ENCODE assay signal across 16 mouse cellular contexts in genomic region chrX:53583404-53583803, GRCm38 (mm10). TPM values are rescaled to one million over a fixed set of nuclear protein-coding genes. Genes with fewer than 3 reads are reported as not detected.
A peak's percentile ranks its signal among the peaks of the same experiment; 100 is the strongest.
DNase-seq lines count a peak whose midpoint lies in the region; ATAC-seq and TF ChIP-seq lines count a peak whose summit lies in the region.
"Not testable (repeated sequence)": the region's sequence is repeated elsewhere in the genome, so short reads cannot be mapped to it uniquely, and the experiment has no call there.
"Had no signal": no experiment of that assay in that cellular context is flagged by ENCODE, and none has a peak within 500 bp of the region (broad histone marks: within the 10 kb centered on the region; RNA-seq: fewer than 3 reads in every experiment).

No protein-coding gene starts in this region.

- not testable (repeated sequence) for H3K27ac ChIP-seq in hindbrain, embryonic 16.5 days (ENCODE audit: low read depth, low read length); kidney, adult 2 months (ENCODE audit: insufficient read depth, low read depth, low read length); kidney, embryonic 15.5 days; kidney, postnatal 0 days

- H3K27me3 ChIP-seq in Patski = peaks cover 13% of the 10 kb centered on the region
- H3K27me3 ChIP-seq in hindbrain, embryonic 16.5 days (replicated peaks; ENCODE audit: control insufficient read depth, insufficient read depth, low read length); kidney, adult 2 months (replicated peaks; ENCODE audit: control insufficient read depth, insufficient read depth, low read length); kidney, embryonic 15.5 days; kidney, postnatal 0 days (ENCODE audit: insufficient read depth, low read length): not testable (repeated sequence)

- not testable (repeated sequence) for TF ChIP-seq CTCF in Patski (IDR thresholded peaks at IDR 0.05); kidney, adult 2 months (conservative IDR thresholded peaks at IDR 0.05; ENCODE audit: insufficient read depth, insufficient read length, low read depth, low read length); kidney, postnatal 0 days (IDR thresholded peaks at IDR 0.05; ENCODE audit: low read depth)

- H3K9me3 ChIP-seq in hindbrain, embryonic 16.5 days (ENCODE audit: control insufficient read depth, low read length); kidney, embryonic 15.5 days (replicated peaks); kidney, postnatal 0 days (replicated peaks; ENCODE audit: low read length): not testable (repeated sequence)

- DNase-seq in Patski (ENCODE audit: low read depth, low spot score); kidney, postnatal 0 days (ENCODE audit: low spot score): not testable (repeated sequence)
- DNase-seq in kidney, adult 2 months = peak; percentile 4

- in situ Hi-C loops in Patski (cut with MboI; ENCODE audit: low pct_unique_long_range_greater_than_20kb) = not testable (repeated sequence)

- CTCF ChIA-PET in Patski (lab: Charles Lee) = not testable (repeated sequence)

- not testable (repeated sequence) for H3K4me3 ChIP-seq in hindbrain, embryonic 16.5 days (ENCODE audit: low read length); kidney, adult 2 months (ENCODE audit: insufficient read depth, low read depth, low read length); kidney, embryonic 15.5 days (replicated peaks); kidney, postnatal 0 days (replicated peaks; ENCODE audit: low read depth, low read length)

- peak; percentile 84 for ATAC-seq in Patski
- ATAC-seq in hindbrain, embryonic 16.5 days = 0 out of 2 replicates have a peak, but pooled peaks have one; percentile 27
- ATAC-seq in kidney, embryonic 15.5 days (replicated peaks; ENCODE audit: low FRiP score) = peak; percentile 56; the same call in 1 of the 2 replicates
- peak; percentile 75 for ATAC-seq in kidney, postnatal 0 days (replicated peaks; ENCODE audit: low FRiP score, low read depth)

- not testable (repeated sequence) for H3K36me3 ChIP-seq in hindbrain, embryonic 16.5 days (ENCODE audit: control insufficient read depth, insufficient read depth, low read length); kidney, adult 2 months (ENCODE audit: control insufficient read depth, insufficient read depth, low read length); kidney, embryonic 15.5 days; kidney, postnatal 0 days (ENCODE audit: insufficient read depth, low read length)

- 37% methylated on average over 2 of the region's 4 CpGs for WGBS in hindbrain, embryonic 16.5 days
- WGBS in kidney, adult 2 months = 27% methylated on average over 4 of the region's 4 CpGs
- 60% methylated on average over 3 of the region's 4 CpGs for WGBS in kidney, embryonic 15.5 days
- 49% methylated on average over 3 of the region's 4 CpGs for WGBS in kidney, postnatal 0 days

- not testable (repeated sequence) for H3K9ac ChIP-seq in hindbrain, embryonic 16.5 days (ENCODE audit: low read depth, low read length); kidney, embryonic 15.5 days; kidney, postnatal 0 days (ENCODE audit: low read depth, low read length)

- POLR2A ChIA-PET in Patski (lab: Charles Lee) = not testable (repeated sequence)

- not testable (repeated sequence) for H3K4me1 ChIP-seq in hindbrain, embryonic 16.5 days (ENCODE audit: control insufficient read depth, insufficient read depth, low read depth, low read length); kidney, adult 2 months (ENCODE audit: control insufficient read depth, insufficient read depth, low read length); kidney, embryonic 15.5 days; kidney, postnatal 0 days (replicated peaks; ENCODE audit: insufficient read depth, low read length)

- not testable (repeated sequence) for TF ChIP-seq POLR2A in kidney, adult 2 months (IDR thresholded peaks at IDR 0.05; ENCODE audit: low read depth, low read length)

- not testable (repeated sequence) for H3K4me2 ChIP-seq in hindbrain, embryonic 16.5 days (ENCODE audit: low read length); kidney, embryonic 15.5 days; kidney, postnatal 0 days (ENCODE audit: low read length)

RNA-seq across cellular contexts. Expression of gene Rtl8c, which starts 24.4 kb away (rescaled TPM):
- 0.22 TPM for polyA plus RNA-seq in Patski (2021)
- polyA plus RNA-seq in hindbrain, embryonic 16.5 days (2015; fragmentation: Nextera tagmentation; extraction: Ambion mirVana) = 213 and 235 TPM in 2 replicates
- polyA plus RNA-seq in kidney, adult 2 months (2012; rRNA removed) = 20.1 and 24.0 TPM in 2 replicates
- polyA plus RNA-seq in kidney, embryonic 15.5 days (2015; fragmentation: Nextera tagmentation; extraction: Ambion mirVana) = 63.5 and 71.0 TPM in 2 replicates
- polyA plus RNA-seq in kidney, postnatal 0 days (2015; fragmentation: Nextera tagmentation; extraction: Ambion mirVana) = 70.2 and 71.8 TPM in 2 replicates
- polyA plus RNA-seq: erythroblast, embryonic 14.5 days; G1E had no signal

RNA-seq across cellular contexts. Expression of gene Gm14597, which starts 25.4 kb away (rescaled TPM):
- polyA plus RNA-seq in Patski (2021) = not detected
- polyA plus RNA-seq in hindbrain, embryonic 16.5 days (2015; fragmentation: Nextera tagmentation; extraction: Ambion mirVana) = 0.63 TPM in 1 of 2 replicates, not detected in the other
- not detected in 2 replicates for polyA plus RNA-seq in kidney, adult 2 months (2012; rRNA removed)
- polyA plus RNA-seq in kidney, embryonic 15.5 days (2015; fragmentation: Nextera tagmentation; extraction: Ambion mirVana) = not detected in 2 replicates
- polyA plus RNA-seq in kidney, postnatal 0 days (2015; fragmentation: Nextera tagmentation; extraction: Ambion mirVana) = not detected in 2 replicates
- polyA plus RNA-seq: adrenal gland, adult 2 months; CD4-positive, CD25-positive, alpha-beta regulatory T cell, adult 4 months; embryonic facial prominence, embryonic 11.5 days; embryonic facial prominence, embryonic 13.5 days; embryonic facial prominence, embryonic 15.5 days; erythroblast, embryonic 14.5 days; forebrain, embryonic 10.5 days; forebrain, embryonic 12.5 days; forebrain, embryonic 14.5 days; forebrain, embryonic 16.5 days; G1E had no signal

Comparison
In these comparisons a context has a peak if more than half of its experiments do, and no peak if none do; other contexts are left out.
1. ATAC-seq: peak in every context shown above with its lines; median percentile 84 in Patski; 75 in kidney, postnatal 0 days; 56 in kidney, embryonic 15.5 days; 27 in hindbrain, embryonic 16.5 days.
2. RNA of gene Rtl8c, which starts 24.4 kb away (polyA plus RNA-seq): 213 to 235 TPM in hindbrain, embryonic 16.5 days, 63.5 to 71.0 TPM in kidney, embryonic 15.5 days, 70.2 to 71.8 TPM in kidney, postnatal 0 days and 20.1 to 24.0 TPM in kidney, adult 2 months; 0.22 TPM in Patski (single experiment); every median in the first group is over 10 times any median in the second.